Mouse (Mus musculus) lung, postnatal 0 days (tissue): ENCODE measurements around the gene Fam84a. TPM values are rescaled to one million over a fixed set of nuclear protein-coding genes. Genes with fewer than 3 reads are reported as not detected.

Experiments used
- ATAC-seq: fragments of 200-750 bp; cut with Nextera tagmentation; 2 replicates; pipeline ENCODE4 v1.8.0; 2017; ENCODE audit warnings: moderate library complexity
- DNase-seq: peaks from one replicate; pipeline ENCODE4 v3.0.0-alpha.2; 2016; ENCODE audit warnings: low spot score
- H3K27ac ChIP-seq: fragments of 300-500 bp; sonication (generic); 2 replicates; pipeline ENCODE4 v1.5.1; 2014; ENCODE audit warnings: antibody characterized with exemption, mild to moderate bottlenecking, low read length, mixed read lengths
- H3K27me3 ChIP-seq: fragments of 300-500 bp; sonication (generic); replicated peaks from 2 replicates; pipeline ENCODE4 v1.6.1; 2014; ENCODE audit warnings: low read length, mixed read lengths; ENCODE audit not compliant: insufficient read depth
- H3K36me3 ChIP-seq: fragments of 300-500 bp; sonication (generic); 2 replicates; pipeline ENCODE4 v1.6.1; 2014; ENCODE audit warnings: low read length, mixed read lengths; ENCODE audit not compliant: insufficient read depth
- H3K4me1 ChIP-seq: fragments of 300-500 bp; sonication (generic); 2 replicates; pipeline ENCODE4 v1.6.1; 2014; ENCODE audit warnings: antibody characterized with exemption, low read depth, low read length, mixed read lengths; ENCODE audit not compliant: insufficient read depth
- H3K4me2 ChIP-seq: fragments of 300-500 bp; sonication (generic); replicated peaks from 2 replicates; pipeline ENCODE4 v1.6.1; 2014; ENCODE audit warnings: low read depth, mild to moderate bottlenecking, low read length, moderate library complexity, mixed read lengths
- H3K4me3 ChIP-seq: fragments of 300-500 bp; sonication (generic); 2 replicates; pipeline ENCODE4 v1.5.1; 2014; ENCODE audit warnings: low read depth, low read length
- H3K9ac ChIP-seq: fragments of 300-500 bp; sonication (generic); replicated peaks from 2 replicates; pipeline ENCODE4 v1.6.1; 2014; ENCODE audit warnings: low read depth, mild to moderate bottlenecking
- H3K9me3 ChIP-seq: fragments of 300-500 bp; sonication (generic); 2 replicates; pipeline ENCODE4 v1.6.1; 2016; ENCODE audit warnings: low read length, mixed read lengths
- CTCF ChIP-seq: IDR thresholded peaks from 2 replicates; pipeline ENCODE4 v1.5.1; 2016; ENCODE audit warnings: antibody characterized with exemption, mild to moderate bottlenecking
- EP300 ChIP-seq: IDR thresholded peaks from 2 replicates; pipeline ENCODE4 v1.6.1; 2016; ENCODE audit warnings: antibody characterized with exemption, mild to moderate bottlenecking, control low read depth
- polyA plus RNA-seq: library from polyadenylated mRNA; unstranded; fragments of >200 nt; fragmentation: Nextera tagmentation; extraction: Ambion mirVana; gene quantifications from 2 replicates; pipeline ENCODE4 v1.2.1, GENCODE M21; 2015

Gene Fam84a
- polyA plus RNA-seq, 1 experiment from 2014 or later = 5.9 TPM

DNA sequence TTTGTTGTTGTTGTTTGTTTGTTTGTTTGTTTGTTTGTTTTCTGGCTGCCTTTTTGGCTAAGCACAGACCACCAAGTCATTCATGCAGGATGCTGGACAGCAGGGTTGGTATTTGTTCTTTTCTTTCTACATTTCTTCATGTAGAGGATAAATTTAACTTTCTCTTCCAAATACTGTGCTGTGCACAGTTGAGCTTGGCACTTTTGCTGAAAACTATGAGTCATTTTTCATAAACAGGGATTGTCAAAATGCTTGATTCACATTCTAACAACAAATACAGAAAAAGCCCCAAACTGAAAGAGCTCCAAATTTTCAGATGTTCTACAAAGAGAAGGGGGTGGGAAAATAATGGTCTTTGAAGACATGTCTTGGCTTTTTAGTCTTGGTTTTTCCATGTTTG lies 54.9 kb downstream of the Fam84a start:
- no peak for TF ChIP-seq CTCF
- TF ChIP-seq EP300 = no peak
- H3K27ac ChIP-seq = no peak overlapping the region
- no peak overlapping the region for H3K4me2 ChIP-seq
- H3K4me3 ChIP-seq = no peak overlapping the region
- H3K36me3 ChIP-seq = no peaks in the 10 kb centered on the region
- no peak for ATAC-seq
- H3K4me1 ChIP-seq = no peaks in the 10 kb centered on the region
- no peak overlapping the region for H3K9ac ChIP-seq
- no peak for DNase-seq
- H3K9me3 ChIP-seq = no peaks in the 10 kb centered on the region
- no peaks in the 10 kb centered on the region for H3K27me3 ChIP-seq
